Mouse (Mus musculus): ENCODE results near the gene Tsga10ip. TPM values are rescaled to one million over a fixed set of nuclear protein-coding genes. Genes with fewer than 3 reads are reported as not detected.
A peak's percentile ranks its signal among the peaks of the same experiment; 100 is the strongest.

The Tsga10ip gene
- polyA plus RNA-seq, 1 experiment from 2014 or later, result 0.79 TPM

DNA sequence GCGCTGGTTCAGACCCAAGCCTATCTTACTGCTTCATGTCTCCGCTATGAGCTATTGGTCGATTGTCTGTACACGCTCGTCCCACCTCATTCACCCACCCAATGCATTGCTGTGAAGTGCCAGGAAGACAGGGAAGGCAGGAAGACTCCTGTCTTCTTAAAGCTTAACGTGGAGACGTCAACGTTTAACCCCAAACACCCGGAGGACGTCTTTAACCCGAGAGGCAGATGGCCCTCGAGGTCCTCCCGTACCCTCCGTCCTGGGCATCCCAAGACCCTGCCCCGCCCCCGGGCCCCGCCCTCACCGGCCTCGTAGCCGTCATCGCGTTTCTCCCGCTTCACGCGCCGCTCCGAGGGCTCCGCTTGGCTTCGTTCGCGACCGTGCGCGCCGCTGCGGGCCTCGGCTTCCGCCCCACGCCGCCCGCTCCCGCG, 14.3 kb downstream of the Tsga10ip start:
- peak overlapping the region; percentile 82 for H3K27ac ChIP-seq
- peak overlapping the region; percentile 90 for H3K9ac ChIP-seq
- peaks cover 26% of the 10 kb centered on the region for H3K36me3 ChIP-seq
- H3K4me1 ChIP-seq, result peaks cover 40% of the 10 kb centered on the region
- H3K9me3 ChIP-seq, result no peaks in the 10 kb centered on the region
- WGBS, result under 1% methylated on average over 43 of the region's 43 CpGs
- peak overlapping the region; percentile 100 for H3K4me3 ChIP-seq
- H3K4me2 ChIP-seq, result peak overlapping the region; percentile 82
- H3K27me3 ChIP-seq, result no peaks in the 10 kb centered on the region
- peak; percentile 58 for ATAC-seq (ENCODE audit: borderline replicate concordance, extremely low read depth, low FRiP score, low TSS enrichment)

- Histone ChIP-seq H3K4me2 (no peak overlapping the region), H3K27me3 (no peaks in the 10 kb centered on the region), H3K9ac (no peak overlapping the region), H3K27ac (no peak overlapping the region), H3K36me3 (peaks cover 59% of the 10 kb centered on the region), H3K4me1 (peaks cover 22% of the 10 kb centered on the region), H3K4me3 (no peak overlapping the region), H3K9me3 (no peaks in the 10 kb centered on the region)
- 90% methylated on average over 8 of the region's 8 CpGs for WGBS
- no peak for ATAC-seq (ENCODE audit: borderline replicate concordance, extremely low read depth, low FRiP score, low TSS enrichment)
These were observed 17.6 kb downstream of the Tsga10ip start for GRCm38 (mm10) chr19:5384715-5385114.

GRCm38 (mm10) chr19:5383326-5383725, 19.0 kb downstream of the Tsga10ip start:
- no peak for ATAC-seq (ENCODE audit: borderline replicate concordance, extremely low read depth, low FRiP score, low TSS enrichment)
- Histone ChIP-seq H3K9me3 (no peaks in the 10 kb centered on the region), H3K4me1 (peaks cover 16% of the 10 kb centered on the region), H3K9ac (no peak overlapping the region), H3K36me3 (peaks cover 72% of the 10 kb centered on the region), H3K27ac (no peak overlapping the region), H3K4me2 (no peak overlapping the region), H3K27me3 (no peaks in the 10 kb centered on the region), H3K4me3 (no peak overlapping the region)
- WGBS, result 93% methylated on average over 12 of the region's 12 CpGs

DNA sequence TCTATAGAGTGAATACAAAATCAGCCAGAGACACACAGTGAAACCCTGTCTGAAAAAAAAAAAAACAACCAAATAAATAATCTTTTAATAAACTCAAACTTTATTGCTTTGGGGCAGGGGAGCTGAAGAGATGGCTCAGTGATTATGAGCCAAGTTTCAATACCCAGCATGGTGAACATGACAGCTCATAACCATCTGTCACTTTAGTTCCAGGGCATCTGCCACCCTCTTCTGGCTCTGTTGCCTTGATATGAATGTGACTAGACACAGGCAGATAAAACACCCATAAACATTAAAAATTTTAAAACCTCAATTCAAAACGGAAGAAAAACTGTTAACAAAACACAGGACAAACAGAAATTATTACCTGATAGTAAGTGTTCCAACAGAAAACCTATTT, 24.9 kb downstream of the Tsga10ip start:
- Histone ChIP-seq H3K4me2 (no peak overlapping the region), H3K4me3 (no peak overlapping the region), H3K27me3 (no peaks in the 10 kb centered on the region), H3K4me1 (no peaks in the 10 kb centered on the region), H3K36me3 (peaks cover 61% of the 10 kb centered on the region), H3K9ac (no peak overlapping the region), H3K9me3 (no peaks in the 10 kb centered on the region), H3K27ac (no peak overlapping the region)
- 90% methylated on average over 1 of the region's 1 CpGs for WGBS
- ATAC-seq (ENCODE audit: borderline replicate concordance, extremely low read depth, low FRiP score, low TSS enrichment), result no peak

GRCm38 (mm10) chr19:5374748-5375147, 27.6 kb downstream of the Tsga10ip start:
- Histone ChIP-seq H3K36me3 (peaks cover 58% of the 10 kb centered on the region), H3K27ac (no peak overlapping the region)
- ATAC-seq (ENCODE audit: borderline replicate concordance, extremely low read depth, low FRiP score, low TSS enrichment), result no peak

DNA sequence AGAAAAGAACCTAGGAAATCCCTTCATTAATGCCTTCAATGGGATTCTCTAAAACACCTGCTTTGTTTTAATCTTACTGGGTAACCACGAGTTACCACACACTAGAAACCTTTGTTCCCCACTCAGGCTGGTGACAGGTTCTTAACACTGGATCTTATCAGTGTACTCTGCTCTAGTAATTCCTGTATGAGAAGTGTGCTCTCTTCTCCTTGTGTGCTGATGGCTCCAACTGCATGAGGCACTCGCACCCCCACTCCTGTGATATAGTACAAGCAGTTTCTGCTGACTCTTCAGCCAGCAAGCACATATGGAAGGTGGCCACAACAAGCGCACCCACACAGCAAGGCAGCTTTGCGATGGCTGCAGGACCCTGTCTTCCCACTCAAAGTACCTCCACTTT, 28.1 kb downstream of the Tsga10ip start:
- Histone ChIP-seq H3K27me3 (no peaks in the 10 kb centered on the region), H3K9me3 (no peaks in the 10 kb centered on the region), H3K4me1 (no peaks in the 10 kb centered on the region), H3K9ac (no peak overlapping the region), H3K4me2 (no peak overlapping the region), H3K4me3 (no peak overlapping the region), H3K36me3 (peaks cover 58% of the 10 kb centered on the region), H3K27ac (no peak overlapping the region)
- no peak for ATAC-seq (ENCODE audit: borderline replicate concordance, extremely low read depth, low FRiP score, low TSS enrichment)
- WGBS, result 73% methylated on average over 4 of the region's 4 CpGs

More at GRCm38 (mm10) chr19:5374748-5375147, 27.6 kb downstream of the Tsga10ip start:
- H3K9me3 ChIP-seq, result no peaks in the 10 kb centered on the region
- 61% methylated on average over 4 of the region's 4 CpGs for WGBS
- no peak overlapping the region for H3K4me3 ChIP-seq
- H3K4me2 ChIP-seq, result no peak overlapping the region
- H3K9ac ChIP-seq, result no peak overlapping the region
- no peaks in the 10 kb centered on the region for H3K27me3 ChIP-seq
- no peaks in the 10 kb centered on the region for H3K4me1 ChIP-seq

DNA sequence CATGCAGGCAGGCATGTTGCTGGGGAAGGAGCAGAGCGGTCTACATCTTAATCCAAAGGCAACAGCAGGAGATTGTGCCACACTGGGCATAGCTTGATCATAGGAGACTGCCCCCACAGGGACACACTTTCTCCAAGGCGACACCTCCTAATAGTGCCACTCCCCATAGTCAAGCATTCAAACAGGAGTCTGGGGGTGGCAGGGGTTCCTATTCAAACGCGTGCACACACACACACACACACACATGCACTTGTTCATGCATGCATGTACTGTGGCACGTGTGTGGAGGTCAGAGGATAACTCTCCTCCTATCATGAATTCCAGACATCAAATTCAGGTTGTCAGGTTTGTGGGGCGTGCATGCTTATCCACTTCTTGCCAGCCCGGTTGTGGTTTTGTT, 29.6 kb downstream of the Tsga10ip start:
- no peak overlapping the region for H3K4me3 ChIP-seq
- no peaks in the 10 kb centered on the region for H3K27me3 ChIP-seq
- peaks cover 51% of the 10 kb centered on the region for H3K36me3 ChIP-seq

DNA sequence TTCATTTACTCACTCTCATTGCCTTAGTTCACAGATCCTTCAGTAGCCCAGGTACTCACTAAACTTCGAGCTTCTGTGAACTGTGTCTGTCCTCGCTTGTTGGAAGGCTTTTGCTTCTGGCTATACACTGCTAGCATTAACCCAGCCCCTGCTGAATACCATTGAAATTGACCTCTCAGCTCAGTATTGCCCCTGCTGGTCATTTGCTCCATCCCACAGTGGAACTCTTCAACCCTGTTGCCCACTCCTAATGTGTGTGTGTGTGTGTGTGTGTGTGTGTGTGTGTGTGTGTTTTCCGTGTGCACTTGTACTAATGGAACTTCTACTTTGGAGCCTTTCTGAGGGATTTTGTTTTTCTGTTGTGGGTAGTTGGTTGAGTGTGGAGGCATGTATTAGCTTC, 31.4 kb downstream of the Tsga10ip start:
- H3K4me3 ChIP-seq, result no peak overlapping the region
- WGBS, result 90% methylated on average over 3 of the region's 3 CpGs
- H3K9me3 ChIP-seq, result no peaks in the 10 kb centered on the region
- peaks cover 10% of the 10 kb centered on the region for H3K4me1 ChIP-seq
- no peak overlapping the region for H3K9ac ChIP-seq
- no peaks in the 10 kb centered on the region for H3K27me3 ChIP-seq
- H3K36me3 ChIP-seq, result peaks cover 42% of the 10 kb centered on the region
- ATAC-seq (ENCODE audit: borderline replicate concordance, extremely low read depth, low FRiP score, low TSS enrichment), result no peak
- no peak overlapping the region for H3K27ac ChIP-seq
- no peak overlapping the region for H3K4me2 ChIP-seq

More for the DNA sequence above, 29.6 kb downstream of the Tsga10ip start:
- Histone ChIP-seq H3K4me1 (peaks cover 7% of the 10 kb centered on the region), H3K27ac (no peak overlapping the region), H3K9me3 (no peaks in the 10 kb centered on the region), H3K9ac (no peak overlapping the region), H3K4me2 (no peak overlapping the region)
- WGBS, result 90% methylated on average over 7 of the region's 7 CpGs
- no peak for ATAC-seq (ENCODE audit: borderline replicate concordance, extremely low read depth, low FRiP score, low TSS enrichment)

GRCm38 (mm10) chr19:5367455-5367854, 34.9 kb downstream of the Tsga10ip start:
- ATAC-seq (ENCODE audit: borderline replicate concordance, extremely low read depth, low FRiP score, low TSS enrichment), result no peak
- H3K4me3 ChIP-seq, result peak overlapping the region; percentile 97
- no peaks in the 10 kb centered on the region for H3K27me3 ChIP-seq
- peaks cover 19% of the 10 kb centered on the region for H3K4me1 ChIP-seq
- peaks cover 52% of the 10 kb centered on the region for H3K36me3 ChIP-seq
- H3K9ac ChIP-seq, result peak overlapping the region; percentile 70
- H3K9me3 ChIP-seq, result no peaks in the 10 kb centered on the region
- 5% methylated on average over 11 of the region's 11 CpGs for WGBS
- H3K27ac ChIP-seq, result peak overlapping the region; percentile 94
- H3K4me2 ChIP-seq, result peak overlapping the region; percentile 94

GRCm38 (mm10) chr19:5367053-5367359, 35.3 kb downstream of the Tsga10ip start, which contains the start of gene Banf1:
Gene Banf1 (minus strand): TSS chr19:5367168.
- ATAC-seq (ENCODE audit: borderline replicate concordance, extremely low read depth, low FRiP score, low TSS enrichment), result no peak
- WGBS, result under 1% methylated on average over 33 of the region's 33 CpGs
- Histone ChIP-seq H3K9me3 (no peaks in the 10 kb centered on the region), H3K27me3 (no peaks in the 10 kb centered on the region), H3K36me3 (peaks cover 48% of the 10 kb centered on the region), H3K4me1 (peaks cover 19% of the 10 kb centered on the region), H3K4me3 (peak within 1 kb of the TSS; percentile 97), H3K9ac (peak within 1 kb of the TSS; percentile 70), H3K27ac (peak within 1 kb of the TSS; percentile 94), H3K4me2 (peak within 1 kb of the TSS; percentile 94)

- H3K4me3 ChIP-seq, result peak within 1 kb of the TSS; percentile 97
- H3K9ac ChIP-seq, result peak within 1 kb of the TSS; percentile 70
- peak; percentile 95 for ATAC-seq (ENCODE audit: borderline replicate concordance, extremely low read depth, low FRiP score, low TSS enrichment)
- WGBS, result under 1% methylated on average over 91 of the region's 92 CpGs
- H3K36me3 ChIP-seq, result peaks cover 42% of the 10 kb centered on the region
- peak within 1 kb of the TSS; percentile 94 for H3K27ac ChIP-seq
- no peaks in the 10 kb centered on the region for H3K9me3 ChIP-seq
- peak within 1 kb of the TSS; percentile 94 for H3K4me2 ChIP-seq
- peaks cover 19% of the 10 kb centered on the region for H3K4me1 ChIP-seq
- no peaks in the 10 kb centered on the region for H3K27me3 ChIP-seq
These were observed 35.9 kb downstream of the Tsga10ip start, which contains the start of gene Eif1ad for GRCm38 (mm10) chr19:5366175-5367052. Gene Eif1ad (plus strand): TSS chr19:5366741.

- ATAC-seq (ENCODE audit: borderline replicate concordance, extremely low read depth, low FRiP score, low TSS enrichment), result no peak
- H3K4me1 ChIP-seq, result peaks cover 19% of the 10 kb centered on the region
- H3K27me3 ChIP-seq, result no peaks in the 10 kb centered on the region
- H3K9me3 ChIP-seq, result no peaks in the 10 kb centered on the region
- peak overlapping the region; percentile 94 for H3K4me2 ChIP-seq
- peak overlapping the region; percentile 70 for H3K9ac ChIP-seq
- 16% methylated on average over 11 of the region's 11 CpGs for WGBS
- H3K36me3 ChIP-seq, result peaks cover 38% of the 10 kb centered on the region
- H3K27ac ChIP-seq, result peak overlapping the region; percentile 94
- H3K4me3 ChIP-seq, result peak overlapping the region; percentile 97
These were observed 36.6 kb downstream of the Tsga10ip start for GRCm38 (mm10) chr19:5365751-5366150.
